Mouse (Mus musculus) lung, postnatal 0 days (tissue): ENCODE data around the gene Tmem59.

Experiments
- CTCF ChIP-seq: IDR thresholded peaks from 2 replicates; pipeline ENCODE4 v1.5.1; 2016; ENCODE audit warnings: antibody characterized with exemption, mild to moderate bottlenecking
- EP300 ChIP-seq: IDR thresholded peaks from 2 replicates; pipeline ENCODE4 v1.6.1; 2016; ENCODE audit warnings: antibody characterized with exemption, mild to moderate bottlenecking, control low read depth

DNA sequence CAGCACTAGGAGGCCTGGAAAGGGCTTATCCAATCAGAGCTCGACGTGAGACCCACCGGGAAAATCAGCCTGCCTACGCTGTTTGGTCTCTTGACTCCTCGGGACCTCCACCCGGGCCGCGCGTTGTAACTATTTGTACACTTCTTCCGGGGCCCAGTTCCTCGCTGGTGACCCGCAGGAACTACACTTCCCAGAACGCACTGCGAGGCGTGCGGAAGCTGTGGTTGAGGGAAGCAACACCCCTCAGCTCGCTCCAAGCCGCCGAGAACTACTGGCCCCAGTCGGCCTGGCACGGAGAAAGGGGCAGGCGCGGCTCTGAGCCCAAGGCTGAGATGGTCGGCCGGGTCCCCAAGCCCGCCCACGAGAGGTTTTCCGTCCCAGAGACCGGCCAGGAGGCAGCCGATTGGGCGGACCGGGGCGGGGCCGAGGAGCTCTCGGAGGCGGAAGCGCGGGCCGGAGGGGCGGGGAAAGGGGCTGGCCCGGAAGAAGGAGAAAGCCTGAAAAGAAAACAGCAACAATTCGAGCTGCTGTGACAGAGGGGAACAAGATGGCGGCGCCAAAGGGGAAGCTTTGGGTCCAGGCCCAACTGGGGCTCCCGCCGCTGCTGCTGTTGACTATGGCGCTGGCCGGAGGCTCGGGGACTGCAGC lies at the start of gene Tmem59:
- TF ChIP-seq EP300: no peak
- TF ChIP-seq CTCF: peak; percentile 21
